Mouse (Mus musculus) ovary, postnatal 36 days (tissue): ENCODE results near the gene Dot1l.

Experiments
- DNase-seq: peaks from one replicate; pipeline ENCODE4 v3.0.0; 2022; ENCODE audit warnings: low spot score, mixed read lengths

Dot1l gene

GRCm38 (mm10) chr10:80758651-80759050 is 3.6 kb downstream of the Dot1l start:
- no peak for DNase-seq

DNA sequence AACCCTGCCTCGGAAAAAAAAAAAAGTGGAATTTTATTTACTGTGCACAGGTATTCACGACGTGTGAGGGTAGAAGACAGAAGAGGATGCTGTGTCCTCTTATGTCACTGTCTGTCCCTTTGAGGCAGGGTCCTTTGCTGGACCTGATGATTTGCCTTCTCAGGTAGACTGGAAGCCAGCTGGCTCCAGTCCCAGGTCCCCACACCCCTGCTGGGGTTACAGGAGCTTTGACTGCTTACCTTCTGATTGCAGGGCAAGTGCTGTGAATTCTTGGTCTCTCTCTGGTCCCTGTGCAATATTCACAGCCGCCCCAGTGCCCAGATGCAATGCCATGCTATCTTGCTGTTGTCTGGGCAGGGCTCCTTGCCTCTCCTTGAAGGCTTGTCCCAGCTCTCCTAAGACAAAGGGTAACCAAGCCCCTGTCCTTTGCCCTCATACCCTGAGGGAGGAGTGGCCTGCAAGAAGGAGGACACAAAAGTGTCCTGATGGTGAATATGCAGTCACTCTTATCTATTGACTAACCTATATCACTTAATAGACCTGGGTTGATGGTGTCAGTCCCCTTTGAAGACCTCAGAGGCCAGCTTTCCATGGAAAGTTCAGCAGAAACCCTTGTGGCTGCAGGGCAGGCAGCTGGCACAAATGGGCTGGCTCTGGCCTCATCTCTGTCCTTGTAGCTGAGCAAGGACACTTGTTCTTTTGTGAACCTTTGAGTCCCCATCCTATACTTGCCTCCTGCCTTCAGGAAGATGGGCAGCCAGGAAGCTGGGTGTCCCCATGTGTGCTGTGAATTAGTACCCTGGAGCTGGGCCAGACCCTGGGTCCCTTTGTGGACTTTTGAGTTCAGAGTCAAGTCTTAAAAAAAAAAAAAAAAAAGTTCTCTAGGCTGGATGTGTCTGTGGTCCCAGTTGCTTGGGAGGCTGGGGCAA is 5.9 kb downstream of the Dot1l start:
- DNase-seq, result no peak

DNA sequence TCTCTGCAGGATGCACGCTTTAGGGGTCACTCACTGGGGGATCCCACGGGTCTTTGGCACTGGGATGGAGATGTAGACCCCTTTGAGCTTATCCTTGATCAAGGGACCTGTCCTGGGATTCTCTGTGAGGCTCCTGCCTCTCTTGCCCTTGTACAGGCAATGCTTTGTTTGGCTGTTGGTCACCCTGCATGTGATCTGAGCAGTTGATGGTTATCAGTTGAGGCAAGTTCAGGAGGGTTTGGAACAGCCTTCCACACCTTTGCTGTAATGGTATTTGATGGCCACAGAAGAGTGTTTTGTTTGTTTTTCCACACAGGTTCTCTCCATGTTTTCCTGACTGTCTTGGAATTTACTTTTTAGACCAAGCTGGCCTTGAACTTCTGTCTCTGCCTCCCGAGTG is 6.8 kb downstream of the Dot1l start:
- DNase-seq, result no peak

GRCm38 (mm10) chr10:80763502-80763901 is 8.5 kb downstream of the Dot1l start:
- DNase-seq, result no peak

DNA sequence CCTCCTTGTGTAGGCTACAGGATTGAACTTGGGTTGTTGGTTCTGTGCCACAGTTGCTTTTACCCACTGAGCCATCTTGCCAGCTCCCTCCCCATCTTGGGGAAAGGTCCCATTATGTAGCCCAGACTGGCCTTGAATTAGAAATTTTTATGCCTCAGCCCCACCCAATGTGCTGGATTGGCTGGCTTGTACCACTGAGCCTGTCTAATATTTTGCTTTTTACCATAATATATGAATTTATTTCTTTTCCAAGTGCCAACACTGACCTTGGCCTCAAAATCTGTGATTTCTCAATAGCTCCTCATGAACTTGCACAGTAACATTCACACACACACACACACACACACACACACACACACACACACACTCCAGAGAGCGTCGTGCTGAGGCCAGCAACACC is 10.7 kb downstream of the Dot1l start:
- DNase-seq, result no peak

- DNase-seq, result no peak
These were observed 11.3 kb downstream of the Dot1l start for GRCm38 (mm10) chr10:80766161-80766815.

- DNase-seq, result no peak
These were observed 13.4 kb downstream of the Dot1l start for GRCm38 (mm10) chr10:80768365-80768764.

DNA sequence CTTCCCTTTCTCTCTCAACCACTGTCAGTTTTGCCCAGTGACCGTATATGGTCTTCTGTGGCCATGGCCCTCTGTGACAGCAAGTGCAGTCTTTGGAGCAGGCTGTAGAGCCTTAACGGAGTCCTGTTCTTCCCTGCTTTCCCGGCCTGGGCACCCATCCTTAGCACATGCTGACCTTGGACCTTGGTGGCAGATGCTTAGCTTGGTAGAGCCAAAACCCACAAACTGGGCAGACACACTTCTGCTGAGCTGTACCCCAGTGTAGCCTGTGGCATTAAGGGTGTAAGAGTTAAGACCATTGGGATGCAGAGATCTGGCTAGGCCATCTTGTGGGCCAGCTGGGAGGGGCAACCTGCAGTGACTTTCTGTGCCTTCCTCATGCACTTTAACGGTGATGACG is 18.8 kb downstream of the Dot1l start:
- no peak for DNase-seq

DNA sequence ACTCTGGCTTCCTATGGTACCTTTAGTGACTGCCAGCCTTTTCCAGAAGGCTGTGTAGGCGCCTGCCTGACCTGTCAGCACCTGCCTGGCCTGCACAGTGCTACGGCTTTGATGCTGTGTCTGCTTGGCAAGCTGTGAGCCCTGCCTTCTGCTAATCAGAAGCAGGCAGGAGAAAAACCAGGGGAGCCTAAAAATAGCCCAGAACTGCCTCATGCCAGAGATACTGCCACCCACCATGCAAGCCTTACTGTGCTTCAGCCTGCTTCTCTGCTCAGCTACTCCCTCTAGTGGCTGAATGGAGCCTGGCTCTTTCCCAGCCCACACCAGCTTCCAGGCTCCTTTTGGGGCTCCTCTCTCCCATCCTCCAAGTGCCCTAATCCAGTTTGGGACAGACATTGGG is 19.5 kb downstream of the Dot1l start:
- peak; percentile 67 for DNase-seq

- no peak for DNase-seq
These were observed 20.0 kb downstream of the Dot1l start for GRCm38 (mm10) chr10:80774981-80775380.

DNA sequence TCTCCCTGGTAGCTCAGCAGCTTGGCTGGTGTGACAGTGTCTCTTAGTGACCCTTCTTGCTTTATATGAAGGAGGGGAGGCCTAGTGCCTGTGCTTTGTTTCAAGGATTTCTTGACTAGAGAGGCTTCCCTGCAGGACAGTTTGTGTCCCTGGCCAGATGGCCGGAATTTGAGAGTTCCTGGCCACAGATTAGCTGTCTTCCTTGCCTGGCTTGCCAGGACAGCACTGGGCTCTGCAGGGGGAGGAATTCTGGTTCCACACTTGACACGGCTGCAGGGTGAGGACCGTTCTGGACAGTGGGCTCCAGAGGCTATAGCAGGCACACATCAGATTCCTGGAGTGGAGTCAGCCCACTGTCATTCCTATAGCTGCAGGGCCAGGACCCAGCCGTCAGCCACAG is 20.7 kb downstream of the Dot1l start:
- DNase-seq, result no peak

GRCm38 (mm10) chr10:80776358-80776869 is 21.4 kb downstream of the Dot1l start:
- DNase-seq, result no peak

GRCm38 (mm10) chr10:80777123-80777522 is 22.1 kb downstream of the Dot1l start:
- no peak for DNase-seq

GRCm38 (mm10) chr10:80779565-80779964 is 24.6 kb downstream of the Dot1l start:
- no peak for DNase-seq

GRCm38 (mm10) chr10:80784302-80784701 is 29.3 kb downstream of the Dot1l start:
- no peak for DNase-seq

- DNase-seq, result no peak
These were observed 29.9 kb downstream of the Dot1l start for GRCm38 (mm10) chr10:80784871-80785270.

DNA sequence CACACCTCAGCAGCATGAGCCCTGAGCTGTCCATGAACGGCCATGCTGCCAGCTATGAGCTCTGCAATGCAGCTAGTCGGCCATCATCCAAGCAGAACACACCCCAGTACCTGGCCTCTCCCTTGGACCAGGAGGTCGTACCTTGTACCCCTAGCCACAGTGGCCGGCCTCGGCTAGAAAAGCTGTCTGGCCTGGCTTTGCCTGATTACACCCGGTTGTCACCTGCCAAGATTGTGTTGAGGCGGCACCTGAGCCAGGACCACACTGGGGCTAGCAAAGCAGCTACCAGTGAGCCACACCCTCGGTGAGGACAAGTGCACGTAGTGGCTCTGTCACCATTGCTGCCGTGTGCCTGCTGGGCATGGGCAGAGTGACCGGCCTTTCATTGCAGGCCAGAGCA is 31.0 kb downstream of the Dot1l start:
- no peak for DNase-seq

DNA sequence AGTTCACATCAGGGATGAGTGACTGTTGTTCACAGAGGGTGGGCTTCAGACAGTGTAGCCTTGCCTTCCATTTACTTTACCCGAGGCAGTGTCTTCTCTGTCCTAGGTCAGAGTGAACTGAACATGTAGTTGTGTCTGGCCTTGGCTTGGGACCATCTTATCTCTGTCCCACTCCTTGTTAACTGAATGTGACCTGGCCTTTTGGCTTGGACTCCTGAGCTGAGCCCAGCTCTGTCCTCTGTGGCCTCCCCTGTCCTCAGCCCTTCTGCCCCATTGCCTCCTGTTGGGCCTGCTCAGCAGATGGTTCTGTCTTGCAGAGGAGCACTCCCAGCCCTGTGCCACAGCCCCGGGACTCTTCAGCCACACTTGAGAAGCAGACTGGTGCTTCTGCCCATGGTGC is 32.5 kb downstream of the Dot1l start:
- DNase-seq, result no peak

GRCm38 (mm10) chr10:80790761-80791404 is 35.9 kb downstream of the Dot1l start:
- no peak for DNase-seq

DNA sequence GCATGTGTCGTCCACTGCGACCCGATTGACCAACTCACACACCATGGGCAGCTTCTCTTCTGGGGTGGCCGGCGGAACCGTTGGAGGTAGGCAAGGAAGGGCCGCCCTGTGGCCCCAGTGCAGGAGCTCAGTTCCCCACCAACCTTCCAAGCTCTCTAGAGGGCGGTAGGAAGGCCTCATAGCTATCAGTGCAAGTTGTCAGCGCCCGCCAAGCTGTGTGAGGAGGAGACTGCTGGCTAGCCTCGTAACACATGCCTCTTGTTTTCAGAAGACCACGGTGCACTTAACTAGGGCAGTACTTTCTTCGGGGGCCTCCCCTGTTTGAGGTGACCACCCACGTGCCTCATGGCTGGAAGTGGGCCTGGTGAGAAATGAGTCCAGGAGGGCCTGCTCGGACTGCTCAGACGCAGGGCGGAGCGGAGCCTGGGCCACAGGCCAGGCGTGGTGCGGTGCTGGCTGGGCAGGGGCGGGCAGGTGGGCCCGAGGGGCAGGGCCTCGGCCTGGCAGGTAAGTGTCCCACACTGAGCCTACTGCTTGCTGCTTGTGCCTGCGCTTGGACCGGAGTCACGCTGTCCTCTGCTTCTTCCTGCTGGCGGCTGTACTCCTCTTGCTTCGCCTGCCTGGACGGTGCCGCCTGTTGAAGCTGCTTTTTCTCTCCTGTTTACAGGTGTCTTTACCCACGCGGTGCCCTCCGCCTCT is 36.6 kb downstream of the Dot1l start:
- DNase-seq, result no peak

- peak; percentile 53 for DNase-seq
These were observed 37.4 kb downstream of the Dot1l start for GRCm38 (mm10) chr10:80792175-80793032.
